Mouse (Mus musculus): ENCODE measurements around the gene Dnajc5.

Dnajc5 gene

DNA sequence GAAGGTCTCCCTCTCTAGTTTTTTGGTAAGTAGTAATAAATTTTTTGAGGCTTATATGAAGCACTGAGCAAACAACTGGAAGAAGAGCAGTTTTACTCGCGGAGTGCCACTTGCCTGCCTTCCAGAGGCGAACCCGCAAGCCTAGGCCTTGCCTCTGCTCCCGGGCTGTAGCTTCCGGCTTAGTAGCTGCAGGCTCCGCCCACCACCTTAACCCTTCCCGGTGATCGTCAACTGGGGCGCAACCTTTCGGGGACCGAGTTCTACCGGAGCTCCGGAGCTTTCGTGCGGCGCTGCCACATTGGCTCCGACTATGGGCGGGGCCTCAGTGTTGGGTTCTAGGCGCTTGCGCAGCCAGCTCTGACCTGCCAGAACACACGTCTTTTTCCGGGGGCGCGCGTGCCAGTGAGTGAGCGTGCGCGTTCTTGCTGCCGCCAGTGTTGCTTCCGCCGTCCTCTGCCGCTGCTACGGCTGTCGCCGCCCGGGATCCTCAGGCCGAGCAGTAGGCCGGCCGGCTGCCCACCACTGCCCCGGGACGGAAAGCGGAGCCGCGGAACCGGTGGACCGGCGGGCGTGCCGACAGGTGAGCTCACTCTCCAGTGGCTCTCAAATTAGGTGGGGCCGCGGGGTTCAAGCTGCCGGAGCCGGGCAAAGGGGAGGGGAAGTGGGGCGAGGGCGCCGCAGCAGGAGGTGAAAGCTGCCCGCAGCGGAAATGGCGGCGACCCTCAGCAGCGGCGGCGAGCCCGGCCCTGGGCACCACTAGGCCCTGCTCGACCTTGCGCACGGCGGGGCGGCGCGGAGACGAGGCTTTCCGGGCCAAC is at the start of gene Dnajc5:
Dnajc5 (plus strand) TSS at position 368 of the 818 bp plus-strand sequence.
- in situ Hi-C loops (cut with MboI; ENCODE audit: low sequenced_read_pairs): no loop called here

- in situ Hi-C loops (cut with MboI; ENCODE audit: low sequenced_read_pairs): no loop called here
Measured at GRCm38 (mm10) chr2:181471246-181471645, 49.0 kb upstream of the Dnajc5 start.

DNA sequence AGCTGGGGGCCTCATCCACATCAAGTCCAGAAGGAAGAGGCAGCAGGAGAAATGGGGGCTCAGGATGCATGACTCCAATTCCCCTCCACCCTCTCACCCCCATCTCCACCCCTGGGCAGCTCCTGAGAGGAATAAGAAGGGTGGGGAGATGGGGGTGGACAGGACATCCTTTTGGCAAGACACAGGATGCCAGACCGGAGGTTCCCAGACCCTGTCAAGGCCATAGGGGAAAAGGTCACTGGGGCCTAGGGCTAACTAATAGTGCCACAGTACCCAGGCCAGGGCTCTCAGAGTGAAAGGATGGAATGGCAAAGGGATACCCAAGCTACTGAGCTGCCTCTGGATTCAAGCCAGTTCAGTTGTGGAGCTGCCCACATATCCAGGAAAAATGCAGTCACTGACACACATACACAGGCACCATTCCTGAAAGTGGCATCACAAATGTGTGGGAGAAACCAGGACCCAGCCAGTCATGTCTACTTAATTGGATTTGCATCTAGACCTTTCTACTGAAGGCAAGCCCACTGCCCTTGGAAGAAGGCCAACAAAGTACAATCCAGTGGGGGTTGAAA is 47.9 kb upstream of the Dnajc5 start:
- in situ Hi-C loops (cut with MboI; ENCODE audit: low sequenced_read_pairs): no loop called here

GRCm38 (mm10) chr2:181483120-181483519 is 37.2 kb upstream of the Dnajc5 start:
- in situ Hi-C loops (cut with MboI; ENCODE audit: low sequenced_read_pairs): no loop called here

DNA sequence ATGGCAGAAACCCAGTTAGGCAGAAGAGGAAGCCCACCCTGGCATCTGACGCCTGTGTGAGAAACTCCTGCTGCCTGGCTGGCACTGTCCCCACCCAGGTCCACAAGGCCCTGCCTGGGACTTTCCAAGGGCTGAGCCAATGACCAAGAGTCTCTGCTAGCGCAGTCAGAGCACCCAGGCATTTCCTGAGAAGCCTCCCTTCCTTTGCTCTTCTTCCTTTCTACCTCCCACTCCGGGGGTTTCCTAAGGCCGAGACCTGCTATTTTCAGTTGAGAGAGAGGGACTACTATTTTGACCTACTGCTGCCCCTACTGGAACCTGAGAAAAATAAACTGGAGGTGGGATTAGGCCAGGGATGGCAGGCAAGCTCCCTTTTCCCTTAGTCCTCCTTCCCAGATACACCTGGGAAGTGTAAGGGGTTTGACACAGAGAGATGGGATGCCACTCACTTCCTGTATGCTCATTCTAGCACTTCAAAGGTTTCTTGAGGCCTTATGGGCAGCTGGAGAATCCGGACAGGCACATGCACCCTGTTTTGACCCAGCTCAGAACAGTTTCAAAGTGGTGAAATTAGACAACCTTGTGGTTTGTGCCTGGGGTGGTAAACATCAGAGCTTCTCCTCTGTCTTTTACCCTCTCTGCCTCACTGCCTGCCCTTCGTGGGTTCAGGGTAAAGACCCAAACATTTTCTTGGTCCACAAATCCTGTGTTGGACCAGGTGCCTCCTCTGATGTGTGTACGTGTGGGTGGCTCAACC is 36.5 kb upstream of the Dnajc5 start:
- in situ Hi-C loops (cut with MboI; ENCODE audit: low sequenced_read_pairs): no loop called here

- in situ Hi-C loops (cut with MboI; ENCODE audit: low sequenced_read_pairs): no loop called here
Measured at GRCm38 (mm10) chr2:181484456-181485233, 35.6 kb upstream of the Dnajc5 start.

- in situ Hi-C loops (cut with MboI; ENCODE audit: low sequenced_read_pairs): no loop called here
Measured at GRCm38 (mm10) chr2:181485741-181486140, 34.5 kb upstream of the Dnajc5 start.

GRCm38 (mm10) chr2:181487338-181488277 is 32.7 kb upstream of the Dnajc5 start:
- in situ Hi-C loops (cut with MboI; ENCODE audit: low sequenced_read_pairs): no loop called here

DNA sequence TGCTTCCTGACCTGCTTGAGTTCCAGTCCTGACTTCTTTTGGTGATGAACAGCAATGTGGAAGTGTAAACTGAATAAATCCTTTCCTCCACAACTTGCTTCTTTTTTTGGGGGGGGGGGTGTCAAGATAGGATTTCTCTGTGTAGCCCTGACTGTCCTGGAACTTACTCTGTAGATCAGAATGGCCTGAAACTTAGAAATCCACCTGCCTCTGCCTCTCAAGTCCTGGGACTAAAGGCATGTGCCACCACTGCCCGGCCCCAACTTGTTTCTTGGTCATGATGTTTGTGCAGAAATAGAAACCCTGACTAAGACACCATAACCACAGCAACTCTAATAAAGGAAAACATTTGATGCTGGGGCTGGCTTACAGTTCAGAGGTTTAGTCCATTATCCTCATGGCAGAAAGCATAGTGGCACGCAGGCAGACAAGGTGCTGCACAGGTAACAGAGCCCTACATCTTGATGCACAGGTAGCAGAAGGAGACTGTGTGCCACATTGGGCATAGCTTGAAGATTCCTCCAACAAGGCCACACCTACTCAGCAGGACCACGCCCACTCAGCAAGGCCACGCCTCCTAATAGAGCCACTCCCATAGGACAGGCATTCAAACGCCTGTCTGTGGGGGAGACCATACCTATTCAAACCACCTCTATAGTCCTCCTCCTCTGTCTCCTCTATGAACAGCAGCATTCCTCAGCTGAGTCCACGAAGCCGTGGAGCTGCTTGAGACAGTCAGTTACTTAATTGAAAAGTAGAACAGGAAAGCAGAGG is 28.7 kb upstream of the Dnajc5 start:
- in situ Hi-C loops (cut with MboI; ENCODE audit: low sequenced_read_pairs): no loop called here

DNA sequence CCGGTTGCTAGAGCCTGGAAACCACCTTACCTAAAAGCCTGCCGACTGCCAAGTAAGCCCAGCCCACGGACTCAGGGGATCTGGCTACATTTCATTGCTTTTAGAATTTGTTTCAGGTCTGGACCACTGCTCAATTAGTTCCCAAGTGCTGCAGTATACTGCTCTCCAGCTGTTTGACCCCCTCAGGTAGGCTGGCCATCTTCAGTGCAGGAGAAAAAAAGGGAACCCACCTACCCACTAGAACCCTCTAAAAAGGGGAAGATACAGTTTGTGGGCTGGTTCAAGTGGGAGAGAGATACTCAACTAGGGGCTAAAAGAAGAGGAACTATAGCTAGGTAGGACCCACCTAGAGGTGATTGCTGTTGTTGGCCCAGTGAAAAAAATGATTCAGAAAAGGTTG is 28.1 kb upstream of the Dnajc5 start:
- in situ Hi-C loops (cut with MboI; ENCODE audit: low sequenced_read_pairs): no loop called here

DNA sequence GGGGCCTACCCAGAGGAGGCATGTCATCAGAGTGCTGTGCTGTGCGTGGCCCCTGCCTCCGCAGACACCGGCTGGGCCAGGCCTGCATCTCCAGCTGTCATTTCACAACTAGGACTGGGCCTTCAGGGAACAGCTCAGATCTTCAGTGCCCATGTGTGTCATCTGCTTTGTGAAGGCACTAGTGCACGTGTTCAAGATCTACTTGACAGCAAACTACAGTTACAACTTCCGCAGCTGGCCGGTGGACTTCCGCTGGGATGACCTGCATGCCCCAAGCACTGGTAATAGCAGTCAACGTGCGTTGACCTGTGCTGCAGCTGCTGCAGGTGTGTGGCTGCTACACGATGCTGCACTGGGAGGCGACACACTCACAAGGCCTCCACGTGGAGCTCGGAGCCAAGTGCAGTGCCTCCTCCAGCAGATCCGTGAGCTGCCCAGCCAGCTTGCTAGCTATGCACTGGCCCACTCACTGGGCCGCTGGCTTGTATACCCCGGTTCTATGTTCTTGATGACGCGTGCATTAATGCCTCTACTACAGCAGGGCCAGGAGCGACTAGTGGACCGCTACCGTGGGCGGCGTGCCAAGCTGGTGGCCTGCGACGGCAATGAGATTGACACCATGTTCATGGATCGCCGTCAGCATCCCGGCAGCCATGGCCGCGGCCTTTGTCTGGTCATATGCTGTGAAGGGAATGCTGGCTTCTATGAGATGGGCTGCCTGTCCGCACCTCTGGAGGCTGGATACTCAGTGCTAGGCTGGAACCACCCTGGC is 26.9 kb upstream of the Dnajc5 start, which contains the start of gene Abhd16b:
Abhd16b (plus strand) TSS at position 51 of the 772 bp plus-strand sequence.
- in situ Hi-C loops (cut with MboI; ENCODE audit: low sequenced_read_pairs): no loop called here

DNA sequence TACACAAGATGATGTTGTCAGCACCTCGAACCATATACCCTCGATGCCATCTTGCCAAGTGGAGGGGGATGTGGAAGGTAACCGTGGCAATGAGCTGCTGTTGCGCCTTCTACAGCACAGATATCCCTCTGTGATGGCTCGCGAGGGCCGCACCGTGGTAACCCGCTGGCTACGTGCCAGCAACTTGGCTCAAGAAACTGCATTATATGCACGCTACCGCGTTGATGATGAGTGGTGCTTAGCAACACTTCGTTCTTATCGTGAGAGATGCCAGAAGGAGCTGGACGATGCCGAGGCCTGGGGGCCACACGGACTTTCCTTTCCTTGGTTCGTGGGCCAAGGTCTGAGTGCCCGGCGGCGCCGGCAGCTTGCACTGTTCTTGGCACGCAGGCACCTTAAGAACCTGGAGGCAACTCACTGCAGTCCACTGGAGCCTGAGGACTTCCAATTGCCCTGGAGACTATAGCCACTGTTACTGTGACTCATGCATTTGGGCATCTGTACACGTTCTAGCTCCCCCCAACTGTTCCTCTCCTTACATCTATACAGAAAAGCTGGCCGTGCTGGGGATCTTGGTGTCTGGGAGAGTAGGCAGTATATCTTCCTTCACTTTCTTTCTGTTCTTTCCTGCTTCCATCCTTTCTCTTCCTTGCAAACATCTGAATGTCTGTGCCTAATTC is 25.9 kb upstream of the Dnajc5 start:
- in situ Hi-C loops (cut with MboI; ENCODE audit: low sequenced_read_pairs): no loop called here

DNA sequence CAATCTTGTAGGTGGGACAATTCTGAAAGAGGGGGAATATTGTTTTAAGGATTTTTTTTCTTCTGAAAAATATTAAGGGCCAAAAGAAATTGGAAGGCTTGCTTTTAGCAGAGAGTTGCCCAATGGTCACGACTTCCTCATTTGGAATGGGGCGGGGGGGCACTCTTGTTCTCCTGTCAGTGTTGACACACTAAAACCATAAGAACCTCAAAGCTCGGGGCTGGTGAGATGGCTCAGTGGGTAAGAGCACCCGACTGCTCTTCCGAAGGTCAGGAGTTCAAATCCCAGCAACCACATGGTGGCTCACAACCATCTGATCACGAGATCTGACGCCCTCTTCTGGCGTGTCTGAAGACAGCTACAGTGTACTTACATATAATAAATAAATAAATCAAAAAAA is 24.4 kb upstream of the Dnajc5 start:
- in situ Hi-C loops (cut with MboI; ENCODE audit: low sequenced_read_pairs): loop anchor here (5.0 kb wide), 1 partner anchor 94 kb away; no protein-coding TSS in a partner anchor

- in situ Hi-C loops (cut with MboI; ENCODE audit: low sequenced_read_pairs): loop anchor here (5.0 kb wide), 1 partner anchor 94 kb away; no protein-coding TSS in a partner anchor
Measured at GRCm38 (mm10) chr2:181496281-181496680, 24.0 kb upstream of the Dnajc5 start.

GRCm38 (mm10) chr2:181496831-181497547 is 23.3 kb upstream of the Dnajc5 start, which contains the start of gene Tpd52l2:
Gene Tpd52l2 (plus strand): TSS chr2:181497142.
- in situ Hi-C loops (cut with MboI; ENCODE audit: low sequenced_read_pairs): loop anchor here (5.0 kb wide), 1 partner anchor 95 kb away; no protein-coding TSS in a partner anchor

DNA sequence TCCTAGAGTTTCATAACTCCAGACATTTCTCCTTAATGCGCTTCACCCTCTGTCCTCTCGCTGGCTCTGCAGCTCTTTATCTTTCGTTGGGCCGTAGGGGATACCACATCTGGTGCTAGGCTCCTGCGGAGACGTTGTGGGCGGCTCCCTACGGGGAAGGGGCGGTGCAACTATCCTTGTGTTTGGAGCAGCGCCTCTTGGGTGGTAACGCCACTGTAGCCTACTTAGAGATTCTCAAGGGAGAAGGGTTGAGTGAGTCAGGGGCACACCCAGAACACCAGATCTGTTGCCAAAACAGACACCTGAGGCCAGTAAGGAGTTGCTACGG is 22.8 kb upstream of the Dnajc5 start:
- in situ Hi-C loops (cut with MboI; ENCODE audit: low sequenced_read_pairs): loop anchor here (5.0 kb wide), 1 partner anchor 95 kb away; no protein-coding TSS in a partner anchor

DNA sequence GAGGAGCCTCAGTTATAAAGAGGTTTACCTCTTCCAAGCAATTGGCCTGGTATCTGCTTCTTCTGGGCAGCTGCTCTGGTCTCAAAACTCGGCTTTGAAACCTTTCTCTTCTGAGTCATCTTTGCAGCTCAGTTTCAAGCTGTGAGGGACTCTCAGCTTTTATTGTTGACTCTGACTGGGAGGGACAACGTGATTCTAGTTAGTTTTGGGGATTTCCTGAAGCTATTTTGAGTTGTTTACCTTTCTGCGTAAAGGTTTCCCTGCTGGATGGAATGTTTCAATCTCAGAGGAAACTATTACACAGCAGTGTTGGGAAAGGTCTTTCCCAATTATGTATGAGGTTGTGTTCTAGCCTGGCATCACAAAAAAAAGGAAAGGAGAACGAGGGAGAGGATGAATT is 21.6 kb upstream of the Dnajc5 start:
- in situ Hi-C loops (cut with MboI; ENCODE audit: low sequenced_read_pairs): loop anchor here (5.0 kb wide), 1 partner anchor 96 kb away; no protein-coding TSS in a partner anchor
